Mouse (Mus musculus): ENCODE measurements around the gene Tnfsf11.

The Tnfsf11 gene

GRCm38 (mm10) chr14:78288903-78289302, 18.9 kb downstream of the Tnfsf11 start:
- in situ Hi-C loops (cut with MboI; ENCODE audit: low sequenced_read_pairs): loop anchor here (25.0 kb wide), 1 partner anchor 1152 kb away; no protein-coding TSS in a partner anchor

GRCm38 (mm10) chr14:78287906-78288800, 19.7 kb downstream of the Tnfsf11 start:
- in situ Hi-C loops (cut with MboI; ENCODE audit: low sequenced_read_pairs): loop anchor here (25.0 kb wide), 1 partner anchor 1151 kb away; no protein-coding TSS in a partner anchor

GRCm38 (mm10) chr14:78286011-78286548, 21.8 kb downstream of the Tnfsf11 start:
- in situ Hi-C loops (cut with MboI; ENCODE audit: low sequenced_read_pairs): loop anchor here (25.0 kb wide), 1 partner anchor 1149 kb away; no protein-coding TSS in a partner anchor

GRCm38 (mm10) chr14:78282490-78282889, 25.4 kb downstream of the Tnfsf11 start:
- in situ Hi-C loops (cut with MboI; ENCODE audit: low sequenced_read_pairs): loop anchor here (25.0 kb wide), 1 partner anchor 1145 kb away; no protein-coding TSS in a partner anchor

- in situ Hi-C loops (cut with MboI; ENCODE audit: low sequenced_read_pairs): loop anchor here (10.0 to 25.0 kb wide), 2 partner anchors 1139 to 1232 kb away; no protein-coding TSS in a partner anchor
These were observed 31.4 kb downstream of the Tnfsf11 start for GRCm38 (mm10) chr14:78276395-78276930.

- in situ Hi-C loops (cut with MboI; ENCODE audit: low sequenced_read_pairs): loop anchor here (10.0 to 25.0 kb wide), 2 partner anchors 1138 to 1230 kb away; no protein-coding TSS in a partner anchor
These were observed 33.0 kb downstream of the Tnfsf11 start for GRCm38 (mm10) chr14:78274851-78275250.

GRCm38 (mm10) chr14:78274146-78274545, 33.7 kb downstream of the Tnfsf11 start:
- in situ Hi-C loops (cut with MboI; ENCODE audit: low sequenced_read_pairs): loop anchor here (10.0 kb wide), 1 partner anchor 1229 kb away; no protein-coding TSS in a partner anchor

GRCm38 (mm10) chr14:78273571-78273970, 34.3 kb downstream of the Tnfsf11 start:
- in situ Hi-C loops (cut with MboI; ENCODE audit: low sequenced_read_pairs): loop anchor here (10.0 kb wide), 1 partner anchor 1229 kb away; no protein-coding TSS in a partner anchor

- in situ Hi-C loops (cut with MboI; ENCODE audit: low sequenced_read_pairs): no loop called here
These were observed 43.0 kb downstream of the Tnfsf11 start for GRCm38 (mm10) chr14:78264876-78265275.

- in situ Hi-C loops (cut with MboI; ENCODE audit: low sequenced_read_pairs): no loop called here
These were observed 45.2 kb downstream of the Tnfsf11 start for GRCm38 (mm10) chr14:78262596-78262995.

GRCm38 (mm10) chr14:78261246-78261645, 46.6 kb downstream of the Tnfsf11 start:
- in situ Hi-C loops (cut with MboI; ENCODE audit: low sequenced_read_pairs): no loop called here

GRCm38 (mm10) chr14:78254017-78254416, 53.8 kb downstream of the Tnfsf11 start:
- in situ Hi-C loops (cut with MboI; ENCODE audit: low sequenced_read_pairs): no loop called here

GRCm38 (mm10) chr14:78246601-78247000, 61.2 kb downstream of the Tnfsf11 start:
- in situ Hi-C loops (cut with MboI; ENCODE audit: low sequenced_read_pairs): no loop called here

GRCm38 (mm10) chr14:78244811-78245210, 63.0 kb downstream of the Tnfsf11 start:
- in situ Hi-C loops (cut with MboI; ENCODE audit: low sequenced_read_pairs): no loop called here

- in situ Hi-C loops (cut with MboI; ENCODE audit: low sequenced_read_pairs): no loop called here
These were observed 68.5 kb downstream of the Tnfsf11 start for GRCm38 (mm10) chr14:78239346-78239745.

- in situ Hi-C loops (cut with MboI; ENCODE audit: low sequenced_read_pairs): no loop called here
These were observed 70.6 kb downstream of the Tnfsf11 start for GRCm38 (mm10) chr14:78237238-78237637.

GRCm38 (mm10) chr14:78236144-78236543, 71.7 kb downstream of the Tnfsf11 start:
- in situ Hi-C loops (cut with MboI; ENCODE audit: low sequenced_read_pairs): no loop called here

GRCm38 (mm10) chr14:78235296-78235695, 72.5 kb downstream of the Tnfsf11 start:
- in situ Hi-C loops (cut with MboI; ENCODE audit: low sequenced_read_pairs): no loop called here

- in situ Hi-C loops (cut with MboI; ENCODE audit: low sequenced_read_pairs): no loop called here
These were observed 78.8 kb downstream of the Tnfsf11 start for GRCm38 (mm10) chr14:78229012-78229411.

Data from CH12F3 (cell line).